Mouse (Mus musculus): ENCODE data around the gene Selenof. TPM values are rescaled to one million over a fixed set of nuclear protein-coding genes. Genes with fewer than 3 reads are reported as not detected.

Gene Selenof
- polyA plus RNA-seq, 1 experiment from 2014 or later = 560 TPM

DNA sequence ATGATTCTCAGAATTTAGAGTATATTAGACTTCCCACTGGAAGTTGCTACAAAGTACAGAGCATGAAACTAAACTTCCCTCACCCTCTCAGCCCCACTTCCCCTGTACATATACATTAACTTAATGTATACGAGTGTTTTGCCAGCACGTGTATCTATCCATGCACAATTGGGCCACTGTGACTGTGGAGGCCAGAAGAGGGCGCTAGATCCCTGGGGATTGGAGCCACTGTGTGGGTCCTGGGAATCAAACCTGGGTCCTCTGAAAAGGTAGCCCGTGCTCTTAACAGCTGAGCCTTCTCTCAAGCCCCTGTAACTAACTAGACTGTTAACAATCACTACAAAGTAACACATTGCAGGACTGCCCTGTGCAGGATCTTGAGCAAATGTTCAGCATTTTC lies 36.3 kb downstream of the Selenof start:
- no peaks in the 10 kb centered on the region for H3K36me3 ChIP-seq (ENCODE audit: poor library complexity, severe bottlenecking)
- 72% methylated on average over 4 of the region's 4 CpGs for WGBS
- H3K27me3 ChIP-seq = no peaks in the 10 kb centered on the region
- no peak overlapping the region for H3K4me3 ChIP-seq
- ATAC-seq = no peak
- no peak overlapping the region for H3K4me2 ChIP-seq
- no peak overlapping the region for H3K27ac ChIP-seq
- H3K9ac ChIP-seq = no peak overlapping the region
- H3K4me1 ChIP-seq = peaks cover 10% of the 10 kb centered on the region
- no peaks in the 10 kb centered on the region for H3K9me3 ChIP-seq (replicated peaks)

DNA sequence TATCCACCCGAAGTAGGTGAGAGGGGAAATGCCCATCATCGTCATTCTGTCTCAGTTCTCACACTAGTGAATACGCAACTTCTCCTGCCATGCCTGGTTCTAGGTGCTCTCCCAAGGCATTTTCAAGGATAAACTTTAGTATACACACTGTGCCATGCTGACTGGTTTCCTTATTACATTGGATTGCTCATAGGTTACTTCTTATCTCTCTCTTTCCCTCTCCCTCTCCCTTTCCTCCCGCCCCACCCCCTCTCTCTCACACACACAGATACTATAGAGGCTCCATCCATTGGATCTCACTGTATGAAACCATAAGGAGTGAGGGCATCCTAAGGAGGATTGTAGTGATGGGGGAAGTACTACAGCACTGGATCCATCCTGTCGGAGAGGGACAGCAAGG lies 38.0 kb downstream of the Selenof start:
- Histone ChIP-seq H3K4me2 (no peak overlapping the region), H3K9ac (no peak overlapping the region), H3K9me3 (replicated peaks) (no peaks in the 10 kb centered on the region), H3K4me1 (peaks cover 18% of the 10 kb centered on the region), H3K27me3 (no peaks in the 10 kb centered on the region), H3K36me3 (ENCODE audit: poor library complexity, severe bottlenecking) (no peaks in the 10 kb centered on the region), H3K27ac (no peak overlapping the region), H3K4me3 (no peak overlapping the region)
- ATAC-seq = no peak
- 92% methylated on average over 5 of the region's 5 CpGs for WGBS

DNA sequence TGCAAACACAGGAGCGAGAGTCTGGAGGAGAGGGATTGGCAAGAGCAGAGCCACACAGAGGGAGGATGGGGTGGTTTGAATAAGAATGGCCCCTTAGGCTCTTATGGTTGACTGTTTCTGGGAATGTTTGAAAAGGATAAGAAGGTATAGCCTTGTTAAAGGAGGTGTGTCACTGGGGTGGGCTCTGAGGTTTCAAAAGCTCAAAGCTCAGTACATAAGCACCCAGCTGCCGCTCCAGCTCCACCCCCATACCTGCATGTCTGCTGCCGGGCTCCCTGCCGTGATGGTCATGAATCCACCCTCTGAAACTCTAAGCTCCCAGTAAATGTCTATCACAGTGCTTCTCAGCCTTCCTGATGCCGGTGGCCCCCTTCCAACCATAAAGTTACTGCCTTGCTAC lies 40.7 kb downstream of the Selenof start:
- WGBS = 43% methylated on average over 5 of the region's 5 CpGs

DNA sequence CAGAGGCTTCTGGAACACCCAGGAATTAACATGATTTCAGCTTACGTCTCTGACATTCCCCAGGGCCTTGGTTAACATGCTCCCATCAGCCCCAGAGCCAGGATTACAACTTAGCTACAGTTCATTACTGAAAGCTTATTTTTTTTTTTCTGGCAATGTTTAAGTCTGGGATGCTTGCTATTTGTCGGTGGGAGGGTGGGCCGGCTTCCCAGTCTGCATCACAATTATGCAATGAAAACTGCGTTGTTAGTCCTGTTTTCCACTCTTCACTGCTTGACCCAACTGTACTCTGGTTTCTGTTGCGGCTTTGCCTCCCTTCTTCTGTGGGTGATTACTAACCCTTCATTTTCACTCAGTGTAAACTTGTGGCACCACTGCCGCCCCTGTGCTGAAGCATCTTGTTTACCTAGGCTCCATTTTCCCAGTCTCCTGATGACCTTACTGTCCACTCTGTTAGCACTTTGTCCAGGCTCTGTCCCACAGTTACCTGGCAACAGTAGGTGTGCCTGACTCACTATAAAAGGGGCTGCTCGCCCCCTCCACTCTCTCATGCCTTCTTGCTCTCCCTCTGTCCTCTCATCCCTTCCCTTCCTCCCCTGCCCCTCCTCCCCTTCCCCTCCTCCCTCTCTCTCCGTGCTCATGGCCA lies 41.6 kb downstream of the Selenof start:
- 47% methylated on average over 8 of the region's 8 CpGs for WGBS
- H3K9me3 ChIP-seq (replicated peaks) = no peaks in the 10 kb centered on the region
- no peaks in the 10 kb centered on the region for H3K36me3 ChIP-seq (ENCODE audit: poor library complexity, severe bottlenecking)
- H3K9ac ChIP-seq = no peak overlapping the region
- no peaks in the 10 kb centered on the region for H3K27me3 ChIP-seq
- H3K4me3 ChIP-seq = no peak overlapping the region
- peak; percentile 28 for ATAC-seq
- H3K4me1 ChIP-seq = peaks cover 30% of the 10 kb centered on the region
- H3K27ac ChIP-seq = peak overlapping the region; percentile 2; the same call in 1 of the 2 replicates
- H3K4me2 ChIP-seq = no peak overlapping the region

More for the DNA sequence above, 40.7 kb downstream of the Selenof start:
- H3K9me3 ChIP-seq (replicated peaks) = no peaks in the 10 kb centered on the region
- no peak overlapping the region for H3K4me3 ChIP-seq
- H3K36me3 ChIP-seq (ENCODE audit: poor library complexity, severe bottlenecking) = no peaks in the 10 kb centered on the region
- H3K9ac ChIP-seq = no peak overlapping the region
- no peak for ATAC-seq
- H3K4me1 ChIP-seq = peaks cover 22% of the 10 kb centered on the region
- H3K27me3 ChIP-seq = no peaks in the 10 kb centered on the region
- H3K4me2 ChIP-seq = no peak overlapping the region
- no peak overlapping the region for H3K27ac ChIP-seq

DNA sequence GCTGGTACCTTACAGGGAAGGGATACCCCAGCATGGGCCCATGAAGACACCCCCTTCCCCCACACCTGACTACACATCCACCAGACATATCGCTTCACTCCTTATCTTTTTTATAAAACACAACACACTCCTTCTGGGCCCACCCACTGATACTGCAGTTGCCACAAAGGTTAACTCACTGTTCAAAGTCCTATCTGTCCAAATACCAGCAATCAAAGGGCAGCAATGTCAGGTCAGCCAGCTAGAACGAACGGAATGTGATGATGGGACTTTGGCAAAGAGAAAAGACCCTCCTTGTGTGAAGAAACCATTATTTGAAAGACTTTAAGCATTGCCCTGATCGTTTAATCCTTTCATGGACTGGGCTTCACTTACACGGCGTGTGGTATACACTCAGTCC lies 42.3 kb downstream of the Selenof start:
- no peak for ATAC-seq
- 55% methylated on average over 6 of the region's 6 CpGs for WGBS
- H3K4me3 ChIP-seq = no peak overlapping the region
- peaks cover 33% of the 10 kb centered on the region for H3K4me1 ChIP-seq
- no peak overlapping the region for H3K27ac ChIP-seq
- no peaks in the 10 kb centered on the region for H3K27me3 ChIP-seq
- H3K4me2 ChIP-seq = no peak overlapping the region
- H3K36me3 ChIP-seq (ENCODE audit: poor library complexity, severe bottlenecking) = no peaks in the 10 kb centered on the region
- H3K9me3 ChIP-seq (replicated peaks) = no peaks in the 10 kb centered on the region
- no peak overlapping the region for H3K9ac ChIP-seq

DNA sequence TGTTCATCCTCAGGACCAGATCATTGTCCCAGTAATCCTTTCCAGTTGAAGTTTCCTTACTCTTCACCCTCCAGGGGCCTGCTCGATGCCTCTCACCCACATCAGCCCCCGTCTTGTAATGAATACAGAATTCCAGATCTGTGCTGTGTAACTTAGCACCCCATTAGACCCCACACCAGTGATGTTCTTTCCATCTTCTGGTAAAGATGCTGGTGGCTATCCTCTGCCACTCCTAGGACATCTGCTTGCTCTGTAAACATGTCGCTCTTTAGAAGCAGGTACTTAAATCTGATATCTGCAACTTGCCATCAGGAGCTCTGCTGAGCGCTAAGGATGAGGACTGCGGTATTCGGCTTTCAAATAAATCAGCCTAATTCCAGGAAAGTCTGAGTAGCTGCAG lies 44.2 kb downstream of the Selenof start:
- 0 out of 2 replicates have a peak, but pooled peaks cover 3% of the 10 kb centered on the region for H3K9me3 ChIP-seq (replicated peaks)
- H3K27ac ChIP-seq = no peak overlapping the region
- H3K9ac ChIP-seq = no peak overlapping the region
- H3K36me3 ChIP-seq (ENCODE audit: poor library complexity, severe bottlenecking) = no peaks in the 10 kb centered on the region
- no peak for ATAC-seq
- H3K4me1 ChIP-seq = peaks cover 33% of the 10 kb centered on the region
- H3K27me3 ChIP-seq = no peaks in the 10 kb centered on the region
- 86% methylated on average over 6 of the region's 6 CpGs for WGBS
- no peak overlapping the region for H3K4me3 ChIP-seq
- no peak overlapping the region for H3K4me2 ChIP-seq

DNA sequence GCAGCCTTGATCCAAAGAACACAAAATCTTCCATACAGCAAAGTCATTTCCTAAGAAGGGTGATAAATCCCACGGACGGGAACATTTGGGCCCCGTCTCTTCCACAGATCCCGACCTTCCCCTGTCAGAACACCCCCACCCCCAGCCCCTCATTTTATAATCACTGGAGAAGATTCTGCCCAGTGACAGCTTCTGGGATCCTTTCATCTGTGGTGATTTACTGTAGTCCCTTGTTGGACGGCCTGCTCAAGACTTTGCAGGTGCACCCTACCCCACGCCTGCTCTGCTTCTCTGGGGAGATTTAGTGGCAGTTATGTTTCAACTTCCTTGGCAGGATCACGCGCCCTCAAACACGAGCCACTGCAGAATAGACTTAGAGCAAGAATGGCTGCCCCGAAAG lies 44.6 kb downstream of the Selenof start:
- Histone ChIP-seq H3K4me2 (no peak overlapping the region), H3K4me3 (no peak overlapping the region), H3K27ac (no peak overlapping the region), H3K9ac (no peak overlapping the region), H3K27me3 (no peaks in the 10 kb centered on the region), H3K36me3 (ENCODE audit: poor library complexity, severe bottlenecking) (no peaks in the 10 kb centered on the region), H3K9me3 (replicated peaks) (0 out of 2 replicates have a peak, but pooled peaks cover 3% of the 10 kb centered on the region), H3K4me1 (peaks cover 33% of the 10 kb centered on the region)
- WGBS = 86% methylated on average over 10 of the region's 10 CpGs
- ATAC-seq = no peak

DNA sequence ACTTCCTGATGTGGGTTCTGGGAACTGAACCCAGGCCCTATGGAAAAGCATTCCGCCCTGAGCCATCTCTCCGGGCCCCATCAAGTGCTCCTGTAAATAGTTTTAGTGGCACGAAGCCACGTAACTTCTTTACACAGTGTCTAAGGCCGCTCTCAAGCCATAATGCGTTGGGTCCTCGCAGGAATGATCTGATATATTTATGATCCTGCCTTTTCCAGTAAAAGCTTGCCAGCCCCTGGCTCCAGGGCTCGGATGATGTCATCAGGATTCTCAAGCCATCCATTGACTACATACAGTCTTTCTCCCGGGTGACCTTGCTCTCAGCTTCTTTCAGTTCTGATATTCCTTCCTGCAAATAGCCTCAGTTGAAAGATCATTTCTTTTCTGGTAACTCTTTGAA lies 45.4 kb downstream of the Selenof start:
- Histone ChIP-seq H3K9me3 (replicated peaks) (0 out of 2 replicates have a peak, but pooled peaks cover 3% of the 10 kb centered on the region), H3K4me1 (peaks cover 32% of the 10 kb centered on the region), H3K36me3 (ENCODE audit: poor library complexity, severe bottlenecking) (no peaks in the 10 kb centered on the region), H3K4me3 (no peak overlapping the region), H3K27ac (no peak overlapping the region), H3K4me2 (no peak overlapping the region), H3K27me3 (no peaks in the 10 kb centered on the region), H3K9ac (no peak overlapping the region)
- ATAC-seq = no peak
- WGBS = 83% methylated on average over 9 of the region's 9 CpGs

DNA sequence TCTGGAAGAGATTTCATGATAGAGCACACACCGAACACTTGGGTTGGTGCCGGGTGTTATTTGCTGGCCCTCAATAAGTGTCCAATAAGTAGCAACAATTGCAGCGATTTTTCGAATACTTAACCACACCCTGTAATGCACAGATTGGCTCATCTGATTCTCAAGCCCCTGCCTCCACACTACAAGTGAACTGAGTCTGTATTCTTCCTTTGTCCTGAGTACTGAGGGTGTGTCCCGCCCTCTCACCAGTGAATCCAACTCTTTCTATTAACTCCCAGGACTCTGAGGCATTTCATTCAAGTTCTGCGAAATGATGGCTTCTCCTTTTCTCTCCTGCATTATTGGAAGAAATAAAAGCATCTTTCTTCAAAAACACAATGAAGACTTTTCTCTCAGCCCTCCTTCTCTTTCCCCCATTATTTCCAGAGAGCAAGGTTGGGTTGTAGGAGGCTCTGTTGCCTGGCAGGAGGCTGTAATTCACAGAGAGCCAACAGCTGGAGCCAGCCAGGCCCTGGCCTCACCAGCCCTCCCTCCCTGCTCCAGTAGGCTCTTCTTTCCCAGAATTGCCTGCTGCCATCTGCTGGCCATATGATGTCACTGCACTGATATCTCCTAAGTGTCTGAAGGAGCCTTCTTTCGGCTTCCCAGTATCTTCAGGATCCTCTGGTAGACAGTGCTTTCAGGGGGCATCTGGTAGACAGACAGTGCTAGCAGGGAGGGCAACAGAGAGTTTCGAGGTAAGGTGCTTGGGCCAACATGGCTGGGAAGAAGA lies 46.7 kb downstream of the Selenof start:
- Histone ChIP-seq H3K27ac (peak overlapping the region; percentile 6; the same call in 1 of the 2 replicates), H3K4me2 (no peak overlapping the region; the same call in 1 of the 2 replicates), H3K27me3 (no peaks in the 10 kb centered on the region), H3K36me3 (ENCODE audit: poor library complexity, severe bottlenecking) (no peaks in the 10 kb centered on the region), H3K4me1 (peaks cover 20% of the 10 kb centered on the region), H3K9ac (no peak overlapping the region), H3K4me3 (no peak overlapping the region), H3K9me3 (replicated peaks) (0 out of 2 replicates have a peak, but pooled peaks cover 3% of the 10 kb centered on the region)
- WGBS = 29% methylated on average over 8 of the region's 8 CpGs
- ATAC-seq = peak; percentile 96

DNA sequence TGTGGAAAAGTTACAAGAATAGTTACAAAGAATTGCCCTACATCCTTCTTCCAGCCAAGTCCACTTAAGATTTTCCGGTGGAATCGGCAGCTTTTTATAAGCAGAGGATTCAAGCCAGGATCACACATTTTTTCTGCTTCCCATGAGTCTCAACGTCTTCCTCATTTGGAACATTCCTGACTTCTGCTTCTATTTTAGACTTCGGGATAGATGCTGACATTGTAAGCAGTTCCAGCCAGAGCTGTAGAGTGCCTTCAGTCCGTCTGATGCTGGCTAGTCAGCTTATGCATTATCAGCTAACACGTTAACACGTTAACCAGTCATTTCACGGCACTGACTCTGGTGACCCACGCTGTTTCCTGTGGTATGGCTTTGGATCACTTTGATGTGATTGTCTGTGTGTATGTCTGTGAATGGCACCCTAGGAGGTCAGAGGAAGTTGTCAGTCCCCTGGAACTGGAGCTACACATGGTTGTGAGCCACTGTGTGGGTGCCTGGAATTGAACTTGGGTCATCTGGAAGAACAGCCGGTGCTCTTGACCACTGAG lies 47.6 kb downstream of the Selenof start:
- Histone ChIP-seq H3K27me3 (no peaks in the 10 kb centered on the region), H3K27ac (no peak overlapping the region), H3K4me2 (no peak overlapping the region), H3K4me3 (no peak overlapping the region), H3K9ac (no peak overlapping the region), H3K36me3 (ENCODE audit: poor library complexity, severe bottlenecking) (no peaks in the 10 kb centered on the region), H3K9me3 (replicated peaks) (0 out of 2 replicates have a peak, but pooled peaks cover 3% of the 10 kb centered on the region), H3K4me1 (peaks cover 15% of the 10 kb centered on the region)
- 86% methylated on average over 10 of the region's 10 CpGs for WGBS
- no peak for ATAC-seq

DNA sequence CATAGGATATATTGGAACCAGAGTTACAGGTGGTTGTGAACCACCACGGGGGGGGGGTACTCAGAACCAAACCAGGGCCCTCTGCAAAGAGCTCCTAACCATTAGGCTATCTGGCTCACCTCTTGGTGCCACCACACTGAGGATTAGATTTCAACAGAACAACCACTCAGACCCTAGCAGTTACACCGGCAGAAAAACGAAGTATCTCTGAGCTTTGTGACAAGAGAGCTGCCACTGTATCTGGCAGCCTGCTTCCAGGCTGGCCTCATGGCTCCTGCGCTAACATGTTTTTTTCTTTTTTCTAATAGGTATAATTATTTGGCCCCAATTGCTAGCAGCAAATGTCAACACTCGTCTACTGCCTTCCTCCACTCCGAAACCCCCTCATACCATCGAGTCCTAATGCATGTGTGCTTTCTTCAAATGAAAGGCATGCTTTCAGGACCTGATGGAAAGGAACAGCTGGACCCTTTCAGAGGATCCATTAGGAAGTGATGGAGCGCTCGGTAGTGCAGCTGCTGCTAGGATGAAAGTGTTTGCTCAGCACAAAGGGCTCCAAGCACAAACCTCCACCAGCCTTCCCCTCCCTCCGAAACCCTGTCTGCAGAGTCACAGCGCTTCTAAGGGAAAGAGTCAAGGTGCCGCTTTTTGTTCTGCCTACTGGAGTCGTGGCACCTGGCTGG lies 53.0 kb downstream of the Selenof start:
- Histone ChIP-seq H3K9ac (no peak overlapping the region), H3K4me1 (no peaks in the 10 kb centered on the region; the same call in 1 of the 2 replicates), H3K27ac (peak overlapping the region; percentile 57), H3K27me3 (no peaks in the 10 kb centered on the region), H3K9me3 (replicated peaks) (0 out of 2 replicates have a peak, but pooled peaks cover 3% of the 10 kb centered on the region), H3K36me3 (ENCODE audit: poor library complexity, severe bottlenecking) (no peaks in the 10 kb centered on the region), H3K4me2 (no peak overlapping the region), H3K4me3 (no peak overlapping the region)
- ATAC-seq = peak; percentile 95
- 65% methylated on average over 13 of the region's 13 CpGs for WGBS

DNA sequence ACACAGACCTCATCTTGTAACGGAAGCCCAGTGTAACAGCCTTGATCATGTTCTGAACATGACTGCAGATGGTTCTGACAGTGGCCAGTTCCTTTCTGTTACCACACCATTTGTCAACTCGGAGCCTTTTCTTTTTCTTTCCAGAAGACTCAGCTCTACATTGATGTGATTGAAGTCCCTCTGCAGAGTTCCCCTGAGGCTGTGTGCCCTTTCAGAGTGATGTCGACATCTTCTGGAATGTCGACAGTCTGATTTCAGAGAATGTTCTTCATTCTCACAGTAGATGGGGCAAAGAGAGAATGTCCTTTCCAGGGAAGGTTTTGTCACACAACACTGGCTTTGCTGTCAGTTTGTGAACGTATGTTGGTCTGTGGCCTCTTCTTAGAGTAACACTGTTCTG lies 55.6 kb downstream of the Selenof start:
- no peak overlapping the region for H3K27ac ChIP-seq
- no peaks in the 10 kb centered on the region for H3K27me3 ChIP-seq
- no peaks in the 10 kb centered on the region; the same call in 1 of the 2 replicates for H3K4me1 ChIP-seq
- H3K4me2 ChIP-seq = no peak overlapping the region
- ATAC-seq = no peak
- 87% methylated on average over 5 of the region's 5 CpGs for WGBS
- H3K9ac ChIP-seq = no peak overlapping the region
- no peaks in the 10 kb centered on the region for H3K9me3 ChIP-seq (replicated peaks)
- H3K4me3 ChIP-seq = no peak overlapping the region
- no peaks in the 10 kb centered on the region for H3K36me3 ChIP-seq (ENCODE audit: poor library complexity, severe bottlenecking)
